19 mouse cellular contexts compared by ENCODE assay signal in genomic region chr2:166360786-166361185, GRCm38 (mm10).
DNase-seq lines count a peak whose midpoint lies in the region; ATAC-seq and TF ChIP-seq lines count a peak whose summit lies in the region.
"Had no signal": no experiment of that assay in that cellular context is flagged by ENCODE, and none has a peak within 500 bp of the region (broad histone marks: within the 10 kb centered on the region; RNA-seq: fewer than 3 reads in every experiment).

No protein-coding gene starts in this region.

- no peak for ATAC-seq in hindbrain, embryonic 13.5 days (ENCODE audit: low FRiP score)
- ATAC-seq in hindbrain, postnatal 0 days = no peak
- peak; percentile 68 for ATAC-seq in forebrain, postnatal 0 days
- ATAC-seq: activated CD4-positive, CD25-positive, alpha-beta regulatory T cell, adult 4 months; CD4-positive, CD25-positive, alpha-beta regulatory T cell, adult 4 months; intestine, embryonic 16.5 days; lung, postnatal 0 days had no signal

- H3K27me3 ChIP-seq in hindbrain, embryonic 13.5 days = peaks cover 28% of the 10 kb centered on the region
- H3K27me3 ChIP-seq in hindbrain, postnatal 0 days (ENCODE audit: insufficient read depth, low read length) = no peaks in the 10 kb centered on the region
- H3K27me3 ChIP-seq in forebrain, postnatal 0 days (ENCODE audit: insufficient read depth, low read length) = peaks cover 11% of the 10 kb centered on the region
- H3K27me3 ChIP-seq: limb, embryonic 12.5 days had no signal

- TF ChIP-seq CTCF in hindbrain, postnatal 0 days (IDR thresholded peaks at IDR 0.05; ENCODE audit: low read depth) = no peak
- TF ChIP-seq CTCF in forebrain, postnatal 0 days (IDR thresholded peaks at IDR 0.05; ENCODE audit: low read depth) = no peak

- no peaks in the 10 kb centered on the region for H3K9me3 ChIP-seq in hindbrain, embryonic 13.5 days
- no peaks in the 10 kb centered on the region for H3K9me3 ChIP-seq in hindbrain, postnatal 0 days (ENCODE audit: low read length)
- no peaks in the 10 kb centered on the region for H3K9me3 ChIP-seq in forebrain, postnatal 0 days (ENCODE audit: low read length)
- H3K9me3 ChIP-seq: limb, embryonic 12.5 days had no signal

- 46% methylated on average over 3 of the region's 3 CpGs for WGBS in hindbrain, embryonic 13.5 days
- 30% methylated on average over 3 of the region's 3 CpGs for WGBS in hindbrain, postnatal 0 days
- 30% methylated on average over 3 of the region's 3 CpGs for WGBS in forebrain, postnatal 0 days

- no peaks in the 10 kb centered on the region for H3K36me3 ChIP-seq in hindbrain, embryonic 13.5 days
- H3K36me3 ChIP-seq in hindbrain, postnatal 0 days (ENCODE audit: insufficient read depth, low read length) = no peaks in the 10 kb centered on the region
- H3K36me3 ChIP-seq in forebrain, postnatal 0 days (ENCODE audit: insufficient read depth) = no peaks in the 10 kb centered on the region
- H3K36me3 ChIP-seq: limb, embryonic 12.5 days had no signal

- H3K27ac ChIP-seq in hindbrain, embryonic 13.5 days = peak overlapping the region; percentile 82
- H3K27ac ChIP-seq in hindbrain, postnatal 0 days = no peak overlapping the region
- H3K27ac ChIP-seq in forebrain, postnatal 0 days (ENCODE audit: low read depth, low read length) = no peak overlapping the region
- H3K27ac ChIP-seq: kidney, postnatal 0 days; limb, embryonic 12.5 days; liver, embryonic 14.5 days had no signal

- H3K4me3 ChIP-seq in hindbrain, embryonic 13.5 days = no peak overlapping the region
- no peak overlapping the region for H3K4me3 ChIP-seq in hindbrain, postnatal 0 days (ENCODE audit: low read length)
- H3K4me3 ChIP-seq in forebrain, postnatal 0 days (ENCODE audit: low read depth, low read length) = no peak overlapping the region
- H3K4me3 ChIP-seq: limb, embryonic 12.5 days had no signal

- H3K4me1 ChIP-seq in hindbrain, embryonic 13.5 days (replicated peaks) = peaks cover 42% of the 10 kb centered on the region
- H3K4me1 ChIP-seq in hindbrain, postnatal 0 days (ENCODE audit: insufficient read depth, low read length) = peaks cover 6% of the 10 kb centered on the region
- no peaks in the 10 kb centered on the region; the same call in 1 of the 2 replicates for H3K4me1 ChIP-seq in forebrain, postnatal 0 days (ENCODE audit: insufficient read depth)

- DNase-seq in hindbrain, postnatal 0 days (ENCODE audit: low spot score) = no peak
- peak; percentile 24 for DNase-seq in right cerebral cortex, postnatal 25 days
- no peak for DNase-seq in right cerebral cortex, adult 18-20 months
- DNase-seq in forebrain, postnatal 0 days = peak; percentile 78
- no peak for DNase-seq in urinary bladder, postnatal 25 days (ENCODE audit: low spot score)
- no peak for DNase-seq in cerebellum, adult 11 months
- DNase-seq: adrenal gland, postnatal 36 days; cerebellum, postnatal 14 days; gastrocnemius, postnatal 14 days; heart, postnatal 36 days; thymus, postnatal 4 days had no signal

- H3K4me2 ChIP-seq in hindbrain, embryonic 13.5 days = no peak overlapping the region
- no peak overlapping the region for H3K4me2 ChIP-seq in hindbrain, postnatal 0 days (ENCODE audit: low read depth, low read length)
- H3K4me2 ChIP-seq in forebrain, postnatal 0 days (ENCODE audit: low read depth) = no peak overlapping the region
- H3K4me2 ChIP-seq: limb, embryonic 12.5 days had no signal

- H3K9ac ChIP-seq in hindbrain, embryonic 13.5 days = no peak overlapping the region
- no peak overlapping the region for H3K9ac ChIP-seq in hindbrain, postnatal 0 days (replicated peaks; ENCODE audit: low read length)
- H3K9ac ChIP-seq in forebrain, postnatal 0 days = no peak overlapping the region
- H3K9ac ChIP-seq: limb, embryonic 12.5 days; liver, embryonic 14.5 days had no signal

Comparison
In these comparisons a context has a peak if more than half of its experiments do, and no peak if none do; other contexts are left out.
1. DNase-seq: peak in right cerebral cortex, postnatal 25 days (single experiment) and forebrain, postnatal 0 days (single experiment); none in hindbrain, postnatal 0 days (single experiment), right cerebral cortex, adult 18-20 months (single experiment), urinary bladder, postnatal 25 days (single experiment) and cerebellum, adult 11 months (single experiment).